In genomic region chr10:118615131-118616020, GRCm38 (mm10) we compare ENCODE assay signal across 21 mouse cellular contexts.
"Had no signal": no experiment of that assay in that cellular context is flagged by ENCODE, and none has a peak within 500 bp of the region (broad histone marks: within the 10 kb centered on the region; RNA-seq: fewer than 3 reads in every experiment).

No protein-coding gene starts in this region.

- ATAC-seq: hindbrain, postnatal 0 days; intestine, embryonic 16.5 days; liver, embryonic 12.5 days had no signal

- H3K4me2 ChIP-seq: heart, embryonic 11.5 days; heart, embryonic 13.5 days; heart, embryonic 15.5 days; hindbrain, embryonic 13.5 days; hindbrain, embryonic 15.5 days; kidney, embryonic 15.5 days; limb, embryonic 12.5 days; limb, embryonic 15.5 days; liver, embryonic 12.5 days had no signal

- H3K9ac ChIP-seq: heart, embryonic 13.5 days; heart, embryonic 15.5 days; hindbrain, embryonic 13.5 days; hindbrain, embryonic 15.5 days; kidney, embryonic 15.5 days; limb, embryonic 12.5 days; limb, embryonic 15.5 days; liver, embryonic 12.5 days; liver, embryonic 14.5 days had no signal

- H3K4me3 ChIP-seq: heart, adult 2 months; heart, embryonic 13.5 days; heart, embryonic 15.5 days; hindbrain, embryonic 13.5 days; hindbrain, embryonic 15.5 days; kidney, embryonic 15.5 days; limb, embryonic 12.5 days; limb, embryonic 15.5 days; liver, embryonic 12.5 days had no signal

- H3K4me1 ChIP-seq: hindbrain, embryonic 13.5 days; hindbrain, embryonic 15.5 days; kidney, embryonic 15.5 days; limb, embryonic 12.5 days; limb, embryonic 15.5 days; liver, embryonic 12.5 days had no signal

- H3K9me3 ChIP-seq: heart, embryonic 13.5 days; heart, embryonic 15.5 days; hindbrain, embryonic 13.5 days; hindbrain, embryonic 15.5 days; kidney, embryonic 15.5 days; limb, embryonic 12.5 days; limb, embryonic 15.5 days; liver, embryonic 12.5 days had no signal

- H3K36me3 ChIP-seq: heart, embryonic 13.5 days; heart, embryonic 15.5 days; hindbrain, embryonic 13.5 days; hindbrain, embryonic 15.5 days; kidney, embryonic 15.5 days; limb, embryonic 12.5 days; limb, embryonic 15.5 days; liver, embryonic 12.5 days had no signal

- DNase-seq: gastrocnemius, postnatal 14 days; gastrocnemius, postnatal 36 days; heart, adult 2 months; heart, postnatal 14 days; heart, postnatal 36 days; layer of hippocampus, adult 9-11 months; layer of hippocampus, postnatal 36 days; left cerebral cortex, postnatal 4 days had no signal

- H3K27ac ChIP-seq: heart, adult 2 months; heart, embryonic 13.5 days; heart, embryonic 15.5 days; hindbrain, embryonic 13.5 days; hindbrain, embryonic 15.5 days; hindbrain, postnatal 0 days; kidney, embryonic 15.5 days; kidney, postnatal 0 days; limb, embryonic 12.5 days; limb, embryonic 15.5 days; liver, embryonic 12.5 days; liver, embryonic 14.5 days had no signal

- H3K27me3 ChIP-seq: heart, embryonic 13.5 days; heart, embryonic 15.5 days; hindbrain, embryonic 13.5 days; hindbrain, embryonic 15.5 days; kidney, embryonic 15.5 days; limb, embryonic 12.5 days; limb, embryonic 15.5 days; liver, embryonic 12.5 days had no signal
